Mouse (Mus musculus) embryo, embryonic 9.5 days (tissue): ENCODE data around the gene Plppr3.

Experiments
- DNase-seq: peaks from one replicate; pipeline ENCODE4 v3.0.0-alpha.2; 2017; ENCODE audit errors: extremely low spot score

The Plppr3 gene

DNA sequence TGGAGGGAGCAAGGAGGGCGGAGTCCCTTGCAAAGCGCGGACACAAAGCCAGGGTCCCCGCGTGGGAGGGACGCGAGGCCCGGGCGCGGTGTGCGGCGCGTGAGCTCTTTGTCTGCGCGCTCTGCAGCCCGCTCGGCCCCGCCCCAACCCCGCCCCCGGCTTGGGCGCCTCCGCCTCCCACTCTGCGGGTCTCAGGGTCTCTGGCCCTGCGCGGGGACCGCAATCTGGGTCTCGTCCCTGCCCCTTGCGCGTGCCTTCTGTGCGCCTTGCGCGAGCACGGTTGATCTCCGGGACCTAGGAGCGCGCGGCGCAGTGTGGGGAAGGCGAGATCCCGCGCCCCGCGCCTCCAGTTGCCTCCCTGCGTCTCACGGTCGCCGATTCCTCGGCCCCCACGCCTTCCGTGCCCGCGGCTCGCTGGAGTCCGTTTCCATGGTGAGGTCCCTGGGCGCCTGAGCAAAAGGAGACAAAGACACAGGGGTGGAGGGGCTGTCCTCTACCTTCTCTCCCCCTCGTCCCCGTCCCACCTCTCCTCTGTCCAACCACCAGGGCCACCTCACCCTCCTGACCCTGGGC is at the start of gene Plppr3, which contains the start of gene Prtn3:
TSS of gene Plppr3 (minus strand) at position 345 of the 573 bp plus-strand sequence.
TSS of gene Prtn3 (plus strand) at position 187 of the 573 bp plus-strand sequence.
- DNase-seq, result peak; percentile 82

DNA sequence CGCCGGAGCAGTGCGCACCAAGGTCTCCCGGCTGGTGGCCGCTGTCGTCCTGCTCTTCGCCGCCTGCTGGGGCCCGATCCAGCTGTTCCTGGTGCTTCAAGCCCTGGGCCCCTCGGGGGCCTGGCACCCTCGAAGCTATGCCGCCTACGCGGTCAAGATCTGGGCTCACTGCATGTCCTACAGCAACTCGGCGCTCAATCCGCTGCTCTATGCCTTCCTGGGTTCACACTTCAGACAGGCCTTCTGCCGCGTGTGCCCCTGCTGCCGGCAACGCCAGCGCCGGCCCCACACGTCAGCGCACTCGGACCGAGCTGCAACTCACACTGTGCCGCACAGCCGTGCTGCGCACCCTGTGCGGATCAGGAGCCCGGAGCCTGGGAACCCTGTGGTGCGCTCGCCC is 47.1 kb upstream of the Plppr3 start:
- no peak for DNase-seq

DNA sequence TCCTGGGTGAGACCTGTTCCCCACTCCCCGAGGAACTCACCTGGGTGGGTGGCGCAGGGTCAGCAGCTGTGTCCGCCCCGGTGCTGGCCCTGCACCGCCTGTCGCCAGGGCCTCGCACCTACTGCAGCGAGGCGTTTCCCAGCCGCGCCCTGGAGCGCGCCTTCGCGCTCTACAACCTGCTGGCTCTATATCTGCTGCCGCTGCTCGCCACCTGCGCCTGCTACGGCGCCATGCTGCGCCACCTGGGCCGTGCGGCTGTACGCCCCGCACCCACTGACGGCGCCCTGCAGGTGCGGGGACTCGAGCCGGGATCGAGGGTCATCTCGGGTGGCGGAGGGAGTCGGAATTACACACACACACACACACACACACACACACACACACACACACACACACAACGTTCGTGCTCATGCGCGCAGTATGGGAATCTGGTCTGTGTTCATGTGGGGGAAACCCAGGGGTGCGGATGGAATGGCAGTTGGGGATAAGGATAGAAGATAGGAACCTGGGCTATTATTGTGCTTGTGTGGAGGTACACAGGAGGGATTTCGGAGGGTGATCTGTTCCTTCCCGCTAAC is 46.6 kb upstream of the Plppr3 start, which contains the start of gene R3hdm4:
TSS of gene R3hdm4 (minus strand) at position 251 of the 578 bp plus-strand sequence.
- no peak for DNase-seq

GRCm38 (mm10) chr10:79920056-79920890 is 45.8 kb upstream of the Plppr3 start:
- no peak for DNase-seq

DNA sequence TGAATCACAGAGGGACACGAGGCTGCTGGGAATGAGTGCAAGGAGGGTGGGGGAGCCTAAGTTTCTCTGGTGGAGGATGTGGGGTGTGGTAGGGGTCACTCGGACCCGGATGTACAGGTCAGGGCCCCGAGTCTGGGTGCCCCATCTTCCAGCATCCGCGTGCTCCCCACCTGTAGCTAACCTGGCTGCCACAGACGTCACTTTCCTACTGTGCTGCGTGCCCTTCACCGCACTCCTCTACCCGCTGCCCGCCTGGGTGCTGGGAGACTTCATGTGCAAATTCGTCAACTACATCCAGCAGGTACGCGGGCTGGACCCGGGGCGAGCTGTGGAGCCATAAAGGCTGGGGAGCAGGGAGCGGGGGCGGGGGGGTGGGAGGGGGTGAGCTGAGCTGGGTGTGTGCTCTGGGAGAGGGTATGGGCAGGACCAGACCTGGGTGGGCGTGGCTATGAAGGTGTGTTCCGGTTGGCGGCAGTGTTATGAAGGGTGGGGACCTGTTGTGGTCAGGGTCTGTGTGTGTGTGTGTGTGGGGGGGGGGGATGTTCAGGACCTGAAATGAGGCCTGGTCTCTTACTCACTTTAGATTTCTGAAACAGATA is 44.9 kb upstream of the Plppr3 start:
- DNase-seq, result no peak

GRCm38 (mm10) chr10:79918231-79919078 is 44.0 kb upstream of the Plppr3 start:
- no peak for DNase-seq

DNA sequence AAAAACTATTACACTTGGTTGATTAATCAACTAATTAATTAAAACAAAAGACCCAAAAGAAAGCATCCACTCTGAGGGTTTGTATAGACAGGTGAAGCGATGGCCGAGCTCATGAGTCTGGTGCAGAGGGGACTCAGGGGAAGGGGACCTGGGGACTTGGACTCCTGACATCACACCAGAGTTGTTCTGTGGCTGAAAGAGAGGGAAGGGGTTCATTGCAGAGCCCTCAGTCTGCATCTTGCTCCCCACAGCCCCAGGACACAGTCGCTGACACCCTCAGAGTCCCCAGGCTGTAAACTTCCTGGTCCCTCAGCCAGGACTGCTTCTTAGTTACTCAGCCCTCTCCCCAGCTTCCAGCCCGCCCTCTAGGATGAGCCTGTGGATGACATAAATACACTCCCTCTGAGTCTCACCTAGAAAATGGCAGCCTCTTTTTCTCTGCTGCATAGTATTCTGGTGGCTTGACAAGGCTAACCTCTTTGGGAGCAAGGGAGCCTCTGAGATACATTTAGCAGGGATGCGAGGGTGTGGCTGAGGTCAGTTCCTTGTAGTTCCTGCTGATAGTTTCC is 43.2 kb upstream of the Plppr3 start:
- no peak for DNase-seq

GRCm38 (mm10) chr10:79916808-79917531 is 42.5 kb upstream of the Plppr3 start, which contains the start of gene Kiss1r:
TSS of gene Kiss1r (plus strand) at chr10:79916971.
- DNase-seq, result peak; percentile 88

- DNase-seq, result no peak
These were observed 41.6 kb upstream of the Plppr3 start for GRCm38 (mm10) chr10:79916081-79916480.

DNA sequence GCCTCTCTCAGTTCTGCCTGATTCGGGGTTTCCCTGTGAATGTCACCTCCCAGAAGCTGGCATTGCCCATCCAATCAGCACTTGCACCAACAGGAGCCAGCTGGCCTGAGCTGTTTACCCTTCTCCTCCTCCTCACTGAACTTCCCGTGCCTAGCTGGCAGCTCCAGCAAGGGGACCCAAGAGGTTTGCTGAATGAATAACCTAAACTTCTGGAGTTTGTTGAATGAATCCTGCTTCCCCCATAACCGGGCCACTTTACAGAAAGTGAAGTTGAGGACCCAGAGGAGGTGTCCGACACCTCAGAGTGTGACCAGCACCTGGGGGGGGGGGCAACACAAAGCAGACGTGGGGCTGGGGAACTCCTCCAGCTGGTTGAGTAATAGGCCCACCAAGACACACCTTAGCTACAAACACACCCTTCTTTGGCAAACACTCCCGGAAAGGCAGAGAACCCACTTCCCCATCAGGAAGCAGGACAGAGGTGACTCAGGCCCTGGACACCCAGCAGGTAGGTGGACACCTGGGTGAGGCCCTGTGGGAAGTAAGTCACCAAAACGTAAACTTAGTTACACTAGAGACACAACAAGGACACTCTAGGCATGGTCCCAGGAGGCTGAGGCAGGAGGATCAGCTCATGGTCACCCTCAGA is 40.6 kb upstream of the Plppr3 start:
- DNase-seq, result no peak

GRCm38 (mm10) chr10:79914131-79914947 is 39.9 kb upstream of the Plppr3 start:
- DNase-seq, result no peak

DNA sequence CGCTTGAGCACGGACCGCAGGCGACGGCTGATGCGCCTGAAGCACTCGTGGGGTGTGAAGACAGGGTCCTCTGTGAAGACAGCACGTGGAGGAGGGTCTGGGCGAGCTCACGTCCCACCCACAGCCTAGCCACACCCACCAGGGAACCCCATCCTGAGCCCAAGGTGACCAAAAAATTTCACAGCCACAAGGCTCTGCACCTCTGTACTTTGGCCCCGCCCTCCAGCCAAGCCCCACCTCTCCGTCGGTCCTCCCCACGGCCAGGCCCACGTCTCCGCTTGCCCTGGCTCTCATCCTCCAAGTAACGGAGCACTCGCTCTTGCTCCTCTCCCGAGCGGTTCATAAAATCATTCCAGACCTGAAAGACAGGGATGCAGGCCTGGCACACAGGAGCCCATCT is 38.0 kb upstream of the Plppr3 start:
- DNase-seq, result no peak

DNA sequence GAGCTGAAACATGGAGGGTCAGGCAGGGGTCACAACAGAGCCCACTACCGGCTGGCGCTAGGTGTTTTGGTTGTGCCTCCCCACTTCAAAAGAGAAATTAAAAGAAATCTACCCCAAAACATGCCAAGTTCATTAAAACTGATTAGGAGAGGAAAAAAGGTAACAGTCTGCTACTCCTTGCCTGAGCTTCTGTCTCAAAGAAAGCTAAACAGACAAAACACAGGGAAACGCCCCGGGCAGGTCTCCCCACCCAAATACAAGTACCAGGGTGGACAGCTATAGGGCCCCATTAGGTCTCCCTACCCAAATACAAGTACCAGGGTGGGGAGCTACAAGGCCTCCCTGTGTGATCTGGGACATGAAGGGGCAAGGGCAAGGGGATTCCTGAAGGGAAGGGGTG is 36.1 kb upstream of the Plppr3 start, which contains the start of gene Gm26602:
TSS of gene Gm26602 (plus strand) at position 301 of the 400 bp plus-strand sequence.
- no peak for DNase-seq

DNA sequence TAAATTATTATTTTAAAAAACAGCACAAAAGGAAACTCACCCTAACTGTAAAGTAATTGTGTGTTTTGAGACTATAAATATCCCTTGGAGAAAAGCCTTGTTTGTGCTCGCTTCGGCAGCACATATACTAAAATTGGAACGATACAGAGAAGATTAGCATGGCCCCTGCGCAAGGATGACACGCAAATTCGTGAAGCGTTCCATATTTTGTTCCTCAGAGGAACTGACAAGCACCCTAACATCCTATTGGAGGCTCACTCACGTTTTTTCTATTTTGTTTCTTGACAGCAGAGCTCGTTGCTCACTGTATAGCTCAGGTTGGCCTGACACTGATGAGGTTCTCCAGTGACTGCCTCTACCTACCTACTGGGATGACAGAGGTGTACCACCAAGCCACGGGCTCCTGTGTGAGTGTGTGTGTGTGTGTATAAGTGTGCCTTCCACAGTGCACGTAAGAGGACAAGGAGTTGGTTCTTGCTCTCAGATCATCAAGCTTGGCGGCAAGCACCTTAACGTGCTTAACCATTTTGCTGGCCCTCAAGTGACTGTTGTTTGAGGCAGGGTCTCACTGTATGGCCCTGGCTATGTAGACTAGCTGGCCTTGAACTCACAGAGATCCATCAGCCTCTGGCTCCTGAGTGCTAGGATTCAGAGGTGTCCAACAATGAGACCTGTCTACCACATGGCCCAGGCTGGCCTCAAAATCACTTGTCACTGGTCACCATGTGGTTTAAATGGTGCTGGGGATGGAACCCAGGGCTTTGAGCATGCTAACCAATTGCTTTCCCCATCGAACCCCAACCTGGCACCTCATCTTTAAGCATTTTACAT is 34.9 kb upstream of the Plppr3 start:
- DNase-seq, result peak; percentile 83

GRCm38 (mm10) chr10:79908167-79909091 is 34.0 kb upstream of the Plppr3 start, which contains the start of gene Med16:
TSS of gene Med16 (minus strand) at chr10:79908923.
- DNase-seq, result peak; percentile 99

DNA sequence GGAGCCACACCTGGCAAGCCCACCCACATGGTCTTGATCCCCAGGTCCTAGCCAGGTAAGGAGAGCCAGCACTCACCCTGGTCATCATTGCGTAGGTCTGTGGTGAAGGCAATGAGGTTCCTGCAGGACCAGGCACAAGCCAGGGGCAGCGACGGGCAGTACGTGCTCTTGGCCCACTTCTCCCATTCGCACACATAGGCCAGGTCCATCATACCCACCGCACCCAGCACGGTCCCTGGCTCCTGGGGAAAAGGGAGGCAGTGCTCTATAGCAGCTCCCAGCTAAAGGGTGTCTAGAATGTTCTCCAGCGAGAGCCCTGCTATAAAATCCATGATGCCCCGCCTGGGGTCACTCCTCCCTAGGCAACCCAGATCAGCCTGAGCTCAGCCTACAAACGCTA is 33.0 kb upstream of the Plppr3 start:
- DNase-seq, result no peak

- no peak for DNase-seq
These were observed 32.3 kb upstream of the Plppr3 start for GRCm38 (mm10) chr10:79906712-79907111.
